Mouse (Mus musculus) T-helper 17 cell (primary cell): ENCODE measurements at regions not wholly inside any gene's neighbourhood (a gene's known extent, or its start where the extent isn't known, plus 50 kb on each side); places are given as distances from the start of the nearest gene placed in this dataset.

Experiments used
- in situ Hi-C, 2 experiments: fragments of 300-600 bp; cut with MboI, MseI; formaldehyde crosslinking; loops; 1 replicate in 1 of 2; 2 replicates in 1 of 2; pipeline ENCODE4 v1.15.1; 2025; ENCODE audit warnings: high pct_unique_total_duplicates in 2 of 2

DNA sequence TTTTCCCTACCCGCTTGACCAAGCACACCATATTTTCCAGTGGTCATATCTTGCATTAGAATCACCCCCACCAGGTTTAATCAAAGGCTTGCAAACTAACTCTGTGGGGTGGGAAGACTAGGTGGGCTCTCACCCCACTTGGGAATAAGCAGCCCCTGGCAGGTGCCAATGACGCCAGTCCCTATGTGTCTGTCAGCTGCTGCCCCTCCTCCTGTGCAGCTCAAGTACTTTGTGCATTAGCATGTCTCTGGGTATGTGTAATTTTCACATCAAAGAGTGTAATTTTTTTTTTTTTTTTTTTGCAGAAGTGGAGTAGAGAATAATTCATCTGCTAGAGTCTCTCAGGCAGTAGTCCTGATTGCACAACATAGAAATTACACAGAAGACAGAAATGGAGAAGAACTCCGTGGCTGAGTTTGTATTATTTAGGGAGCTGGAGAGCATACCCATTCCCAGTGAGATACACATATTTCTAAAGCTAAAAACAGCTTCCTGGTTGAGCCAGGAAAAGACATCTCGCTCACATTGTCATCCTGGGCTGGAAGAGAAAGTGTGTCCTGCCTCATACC, 186.6 kb downstream of the Rybp start:
- in situ Hi-C loops, result no loop called here

DNA sequence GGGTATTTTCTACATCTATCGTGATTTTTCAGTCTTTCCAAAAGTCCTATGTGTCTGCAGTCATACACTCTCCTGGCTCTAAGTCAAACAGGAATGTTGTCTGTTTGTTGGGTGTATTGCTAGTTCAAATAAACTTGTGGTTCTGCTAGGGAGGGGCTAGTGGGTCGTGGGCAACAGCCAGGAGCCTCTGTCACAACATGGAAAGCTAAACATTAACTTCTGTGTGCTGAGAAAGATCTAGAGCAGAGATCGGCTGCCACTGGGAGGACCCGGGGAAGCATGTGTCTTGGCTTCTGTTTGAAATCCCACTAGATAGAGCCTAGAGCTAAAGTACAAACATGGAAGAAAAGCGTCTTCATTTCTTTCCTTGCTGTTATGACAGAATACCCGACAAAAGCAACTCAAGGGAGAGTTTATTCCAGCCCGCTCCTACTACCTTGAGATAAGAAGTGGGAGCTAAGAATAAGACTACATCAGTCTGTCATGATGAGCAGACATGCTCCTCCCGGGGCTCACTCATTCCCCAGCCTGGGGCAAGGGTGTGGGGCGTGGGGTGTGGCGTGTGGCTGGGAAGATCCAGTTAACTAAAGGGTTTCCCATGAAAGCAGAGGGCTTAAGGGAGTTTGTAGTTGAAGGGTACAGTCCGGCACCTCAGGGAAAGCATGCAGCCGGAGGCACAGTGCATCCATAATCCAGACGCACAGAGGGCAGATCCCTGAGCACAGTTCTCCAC, 190.7 kb downstream of the Rybp start:
- in situ Hi-C loops, result no loop called here

DNA sequence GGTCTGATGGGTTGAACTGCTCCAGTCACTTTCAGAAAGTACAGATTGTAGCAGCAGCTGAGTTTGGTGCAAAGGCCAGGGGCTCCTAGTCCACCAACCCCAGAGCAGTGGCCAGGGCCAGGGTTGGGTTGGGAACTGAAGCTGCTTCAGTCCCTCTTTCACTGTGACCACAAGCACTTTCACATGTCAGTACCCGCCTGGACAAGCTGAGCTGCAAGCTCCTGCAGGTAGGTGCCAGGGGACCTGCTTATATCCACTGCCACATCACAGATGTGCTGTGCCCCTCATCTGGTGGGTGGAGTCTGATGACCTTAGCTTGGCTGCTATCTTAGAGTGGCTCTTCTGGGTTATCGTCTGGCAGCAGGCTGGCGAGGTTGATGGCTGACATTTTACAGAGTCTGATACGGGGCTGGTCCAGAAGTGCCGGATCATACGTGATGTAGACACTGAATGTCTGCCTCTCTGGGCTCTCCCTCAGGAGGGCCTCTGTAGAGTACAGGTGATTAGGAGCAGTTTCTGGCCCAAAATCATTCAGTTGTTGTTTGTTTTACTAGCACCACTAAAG, 192.6 kb downstream of the Rybp start:
- in situ Hi-C loops, result no loop called here

DNA sequence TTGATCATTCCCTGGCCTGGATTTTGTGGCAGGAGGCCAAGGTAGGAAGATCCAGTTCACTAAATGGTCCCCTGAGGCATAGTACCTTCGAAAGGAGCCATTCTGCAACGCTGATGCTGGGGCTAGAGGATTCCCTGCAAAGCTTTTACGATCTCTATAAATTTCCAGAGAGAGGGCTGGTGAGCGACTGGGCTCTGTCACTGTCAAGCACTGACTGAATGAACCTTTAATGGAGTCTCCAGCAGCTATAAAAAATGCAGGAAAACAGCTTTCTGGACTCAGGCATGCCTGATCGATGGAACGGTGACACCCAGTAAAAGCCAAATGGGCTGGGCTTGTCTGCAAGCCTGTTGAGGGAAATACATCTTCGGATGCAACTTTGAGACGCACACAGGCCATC, 194.4 kb downstream of the Rybp start:
- in situ Hi-C loops, result no loop called here

- in situ Hi-C loops, result no loop called here
These were observed 195.5 kb downstream of the Rybp start for GRCm38 (mm10) chr6:100091815-100092214.

DNA sequence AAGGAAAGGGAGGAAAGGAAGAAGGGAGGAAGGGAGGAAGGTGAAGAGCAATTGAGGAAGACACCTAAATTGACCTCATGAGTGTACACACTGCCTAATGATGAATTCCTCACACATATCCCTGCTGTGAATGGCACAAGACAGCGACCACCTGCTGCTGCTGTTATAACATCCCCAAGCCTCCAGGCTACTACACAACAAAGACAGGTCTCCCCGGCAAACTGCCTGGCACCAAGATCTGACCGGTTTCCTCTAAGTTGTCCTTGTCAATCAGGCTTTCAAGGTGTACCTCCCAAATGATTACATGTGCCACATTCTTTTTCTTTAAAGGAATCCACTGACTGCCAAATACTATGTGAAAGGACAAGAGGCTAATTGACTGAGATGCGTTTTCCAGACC, 198.7 kb downstream of the Rybp start:
- in situ Hi-C loops, result no loop called here

- in situ Hi-C loops, result no loop called here
These were observed 200.5 kb downstream of the Rybp start for GRCm38 (mm10) chr6:100086807-100087206.

DNA sequence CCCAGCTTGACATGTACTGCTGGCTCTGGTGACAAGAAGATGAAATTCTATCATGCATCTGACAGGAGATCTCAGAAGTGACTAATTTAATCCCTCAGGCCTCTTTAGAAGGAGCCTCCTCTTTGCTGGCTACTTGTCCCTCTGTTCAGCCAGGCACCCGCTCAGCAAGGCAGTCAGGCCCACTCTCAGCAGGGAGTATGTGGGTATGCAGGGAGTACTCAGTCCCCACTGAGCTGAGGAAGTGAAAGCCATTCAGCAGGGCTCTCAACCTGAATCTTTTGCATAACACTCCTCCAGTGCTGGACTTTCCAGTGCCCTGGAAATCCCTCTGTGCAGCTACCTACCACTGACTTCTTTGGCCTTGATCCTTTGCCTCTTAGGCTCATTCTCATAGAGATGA, 201.3 kb downstream of the Rybp start:
- in situ Hi-C loops, result no loop called here

- in situ Hi-C loops, result no loop called here
These were observed 203.3 kb downstream of the Rybp start for GRCm38 (mm10) chr6:100083868-100084477.

- in situ Hi-C loops, result no loop called here
These were observed 204.2 kb downstream of the Rybp start for GRCm38 (mm10) chr6:100083127-100083526.

DNA sequence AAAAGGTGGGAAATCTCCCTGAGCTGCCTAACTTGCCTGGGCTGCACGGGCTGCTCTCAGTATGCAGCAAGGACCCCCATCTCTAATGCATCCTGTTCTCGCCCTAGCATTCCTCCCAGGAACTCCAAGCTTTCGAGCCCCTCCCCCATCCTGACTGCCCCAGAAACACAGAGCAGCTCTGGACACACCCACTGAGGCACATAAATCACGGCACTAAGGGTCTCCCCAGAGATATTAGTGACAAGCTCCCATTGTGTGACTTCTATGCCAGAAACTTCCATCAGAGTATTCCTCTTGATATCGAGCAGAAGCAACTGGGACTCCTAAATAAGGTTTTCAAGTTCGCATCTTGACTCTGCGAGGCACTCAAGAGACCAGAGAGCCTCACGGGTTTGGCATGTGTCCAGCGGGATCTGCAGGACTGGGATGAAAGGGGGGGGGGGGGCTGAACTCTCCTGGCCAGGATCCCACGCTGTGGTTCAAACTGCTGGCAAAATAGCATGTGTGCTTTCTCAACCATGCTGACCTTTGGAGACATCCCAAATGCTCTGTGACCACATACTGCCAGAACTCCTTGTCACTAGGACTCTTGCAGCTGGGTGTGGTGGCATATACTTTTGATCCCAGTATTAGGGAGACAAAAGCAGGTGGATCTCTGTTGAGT, 212.5 kb downstream of the Rybp start:
- in situ Hi-C loops, result no loop called here

GRCm38 (mm10) chr6:100072261-100072968, 214.9 kb downstream of the Rybp start:
- in situ Hi-C loops, result no loop called here

DNA sequence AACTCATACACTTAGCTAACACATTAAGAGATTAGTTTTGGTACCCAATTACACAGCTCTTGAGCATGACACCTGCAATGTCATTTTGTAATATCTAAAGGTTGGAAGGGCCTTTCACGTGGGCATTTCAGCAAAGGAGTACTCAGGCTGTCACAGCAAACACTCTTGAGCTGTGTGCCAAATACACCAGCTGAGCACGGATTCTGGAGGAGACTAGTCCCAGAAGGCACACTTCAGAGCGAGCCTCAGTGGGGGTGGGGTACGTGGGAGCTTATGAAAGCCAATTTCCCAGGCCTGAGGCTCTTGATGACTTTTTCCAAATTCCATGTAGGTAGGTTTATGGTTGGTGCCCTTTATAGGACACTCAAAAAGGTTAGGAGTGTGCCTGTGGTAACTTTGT, 218.1 kb downstream of the Rybp start:
- in situ Hi-C loops, result no loop called here

GRCm38 (mm10) chr6:100067273-100067672, 220.0 kb downstream of the Rybp start:
- in situ Hi-C loops, result no loop called here

DNA sequence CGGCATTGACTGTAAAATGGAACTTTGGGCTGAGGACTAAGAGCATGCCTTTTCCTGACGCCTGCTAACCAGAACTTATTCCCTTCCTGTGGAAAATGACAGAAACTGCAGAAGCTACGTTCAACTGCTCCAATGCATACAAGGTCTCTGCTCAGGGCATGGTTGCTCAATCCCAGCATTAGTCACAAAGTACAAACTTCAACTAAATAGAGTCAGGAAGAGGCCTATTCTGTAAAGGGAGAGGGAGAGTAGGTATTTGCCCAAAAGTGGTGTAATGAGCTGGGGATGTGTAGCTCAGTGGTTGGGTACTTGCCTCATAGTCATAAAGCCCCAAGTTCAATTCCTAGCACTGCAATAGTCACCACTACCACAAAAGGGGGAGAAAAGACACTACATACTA, 221.7 kb downstream of the Rybp start:
- in situ Hi-C loops, result no loop called here

DNA sequence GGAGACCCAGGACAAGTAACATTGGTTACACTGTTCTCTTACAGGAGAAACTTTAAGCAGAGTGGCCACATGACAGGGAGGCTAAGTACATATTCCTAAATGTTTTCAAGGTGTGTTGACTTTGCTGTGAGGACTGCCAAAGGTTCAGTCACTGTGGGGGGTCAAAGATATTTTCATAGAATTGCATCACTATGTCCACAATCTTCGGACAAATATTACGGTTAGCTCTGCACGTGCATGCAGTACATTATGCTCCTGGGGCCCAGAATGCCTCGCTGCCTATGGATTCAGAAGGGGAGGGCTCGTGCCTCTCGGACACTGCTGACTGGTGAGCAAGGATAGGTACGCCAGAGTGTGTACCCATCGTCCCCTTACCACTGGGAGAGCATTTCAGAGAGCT, 224.3 kb downstream of the Rybp start:
- in situ Hi-C loops, result no loop called here

GRCm38 (mm10) chr6:100059803-100060202, 227.5 kb downstream of the Rybp start:
- in situ Hi-C loops, result no loop called here

DNA sequence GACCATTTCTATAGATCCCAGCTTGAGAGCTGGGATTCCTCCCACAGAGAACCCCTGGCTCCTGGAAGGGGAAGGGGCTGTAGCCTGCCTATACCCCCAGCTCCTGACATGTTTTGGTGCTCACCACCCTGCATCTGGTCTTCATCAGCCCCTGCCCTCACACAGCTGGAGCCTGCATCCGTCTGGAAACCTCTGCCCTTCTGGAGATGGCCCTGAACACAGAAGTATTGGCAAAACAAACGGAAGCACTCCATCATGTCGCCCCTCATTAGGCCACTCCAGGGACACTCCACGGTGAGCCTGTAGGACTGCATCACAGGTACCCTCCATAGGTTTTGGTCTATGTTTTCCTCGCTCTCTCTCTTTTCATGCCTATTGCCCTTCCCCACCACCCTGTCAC, 231.3 kb downstream of the Rybp start:
- in situ Hi-C loops, result no loop called here

GRCm38 (mm10) chr6:100052955-100053795, 234.1 kb downstream of the Rybp start:
- in situ Hi-C loops, result no loop called here

DNA sequence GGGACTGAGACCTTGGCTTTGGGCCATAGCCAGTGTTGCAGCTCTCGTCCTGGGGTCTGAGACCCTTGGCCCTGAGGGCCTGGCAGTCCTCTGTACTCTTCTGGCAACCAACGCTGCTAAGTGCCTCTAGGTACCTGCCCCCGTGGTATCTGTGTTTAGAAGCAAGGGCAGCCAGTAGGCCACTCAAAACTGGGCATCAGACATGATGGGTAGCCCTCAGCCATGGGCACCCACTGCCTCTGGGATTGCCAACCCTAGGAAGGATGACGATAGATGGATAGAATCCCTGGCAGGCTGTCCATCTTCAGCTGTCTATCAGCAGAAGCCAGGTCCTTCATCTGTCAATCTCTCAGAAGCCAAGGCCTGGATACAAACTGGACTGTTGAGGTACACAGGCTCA, 234.9 kb downstream of the Rybp start:
- in situ Hi-C loops, result no loop called here

DNA sequence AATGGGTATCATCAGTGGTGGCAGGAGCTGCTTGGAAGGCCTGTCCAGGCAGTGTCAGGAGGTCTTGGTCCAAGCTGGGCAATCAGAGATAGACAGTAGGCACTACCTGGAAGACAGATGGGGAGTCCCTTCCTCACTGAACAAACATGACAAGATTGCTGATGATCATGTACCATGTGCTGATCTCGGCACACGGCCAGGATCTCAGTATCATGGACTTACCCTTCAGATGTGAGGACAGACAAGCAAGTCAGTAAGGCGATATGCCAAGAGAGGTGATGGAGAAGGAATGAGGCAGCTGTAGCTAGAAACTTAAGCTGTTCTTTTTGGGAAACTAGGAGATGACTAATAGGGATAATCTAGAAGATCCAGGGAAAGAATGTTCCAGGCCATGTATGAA, 238.2 kb downstream of the Rybp start:
- in situ Hi-C loops, result no loop called here
